Mouse (Mus musculus) ES-E14 (cell line): ENCODE results near the gene Sbk1.

Source experiments
- CHD2 ChIP-seq: IDR thresholded peaks from 2 replicates; pipeline ENCODE4 v1.6.1; 2014; ENCODE audit warnings: mild to moderate bottlenecking, low read depth, low read length, inconsistent platforms
- HCFC1 ChIP-seq: IDR thresholded peaks from 2 replicates; pipeline ENCODE4 v1.6.1; 2012; ENCODE audit warnings: low read length, inconsistent platforms, borderline replicate concordance; ENCODE audit not compliant: insufficient read depth
- MAFK ChIP-seq: IDR thresholded peaks from 2 replicates; pipeline ENCODE4 v1.6.1; 2014; ENCODE audit warnings: mild to moderate bottlenecking, low read depth, low read length, inconsistent platforms; ENCODE audit not compliant: insufficient read depth
- ZC3H11A ChIP-seq: IDR thresholded peaks from 2 replicates; pipeline ENCODE4 v1.6.1; 2012; ENCODE audit warnings: low read depth, mild to moderate bottlenecking, inconsistent platforms, low read length, borderline replicate concordance
- ZNF384 ChIP-seq: IDR thresholded peaks from 2 replicates; pipeline ENCODE4 v1.6.1; 2012; ENCODE audit warnings: low read depth, low read length, inconsistent platforms

DNA sequence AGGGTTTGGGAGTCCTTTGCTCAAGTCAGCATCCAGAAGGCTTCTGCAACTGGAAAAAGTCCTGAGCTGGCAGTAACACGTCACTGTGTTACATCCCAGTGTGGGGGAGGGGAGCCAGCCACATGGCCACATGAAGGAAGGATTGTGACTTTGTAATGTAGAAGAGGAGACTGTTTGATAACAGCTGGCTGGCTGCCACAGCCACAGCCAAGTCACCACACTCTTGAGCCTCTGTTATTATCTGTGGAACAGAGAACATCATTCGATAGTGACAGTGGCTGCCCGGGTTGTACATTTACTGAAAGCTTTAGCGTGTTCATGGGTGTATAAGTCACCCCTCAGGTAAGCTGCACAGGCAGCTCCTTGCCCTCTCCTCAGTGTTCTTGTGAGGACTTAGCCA lies 12.4 kb downstream of the Sbk1 start:
- TF ChIP-seq MAFK (no peak), ZNF384 (no peak), CHD2 (no peak), ZC3H11A (no peak), HCFC1 (no peak)
